Comparison of ENCODE assay signal across 8 mouse cellular contexts in the genomic region with DNA sequence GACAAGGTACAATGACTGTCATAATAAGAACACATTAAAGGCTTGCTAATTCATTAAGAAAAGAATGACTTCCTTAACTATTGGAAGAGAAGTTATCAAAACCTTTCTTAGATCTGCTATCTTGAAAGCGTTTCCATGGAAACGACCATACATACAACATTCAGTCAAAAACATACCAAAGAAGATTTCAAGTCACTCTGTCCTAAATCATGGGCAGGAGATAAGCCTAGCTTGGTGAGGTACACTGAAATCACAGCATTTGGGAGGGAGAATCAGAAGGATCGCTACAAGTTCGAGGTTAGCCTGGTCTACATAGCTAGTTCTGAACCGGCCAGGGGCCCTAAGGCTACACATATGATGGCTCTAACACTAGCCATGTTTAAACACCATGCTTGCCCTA. TPM values are rescaled to one million over a fixed set of nuclear protein-coding genes. Genes with fewer than 3 reads are reported as not detected.
DNase-seq lines count a peak whose midpoint lies in the region; ATAC-seq and TF ChIP-seq lines count a peak whose summit lies in the region.

No protein-coding gene starts in this region.

- H3K27me3 ChIP-seq in kidney, adult 2 months (replicated peaks; ENCODE audit: control insufficient read depth, insufficient read depth, low read length): no peaks in the 10 kb centered on the region
- 0 out of 2 replicates have a peak, but pooled peaks cover 4% of the 10 kb centered on the region for H3K27me3 ChIP-seq in hindbrain, embryonic 13.5 days
- H3K27me3 ChIP-seq in midbrain, embryonic 16.5 days (ENCODE audit: control insufficient read depth, insufficient read depth, low read depth, low read length): no peaks in the 10 kb centered on the region

- TF ChIP-seq CTCF in kidney, adult 2 months (conservative IDR thresholded peaks at IDR 0.05; ENCODE audit: insufficient read depth, insufficient read length, low read depth, low read length): no peak

- peaks cover 20% of the 10 kb centered on the region for H3K4me1 ChIP-seq in kidney, adult 2 months (ENCODE audit: control insufficient read depth, insufficient read depth, low read length)
- peaks cover 10% of the 10 kb centered on the region for H3K4me1 ChIP-seq in hindbrain, embryonic 13.5 days (replicated peaks)
- peaks cover 12% of the 10 kb centered on the region for H3K4me1 ChIP-seq in midbrain, embryonic 16.5 days (ENCODE audit: control insufficient read depth, insufficient read depth, low read length)

- TF ChIP-seq POLR2A in kidney, adult 2 months (IDR thresholded peaks at IDR 0.05; ENCODE audit: low read depth, low read length): no peak

- no peaks in the 10 kb centered on the region for H3K9me3 ChIP-seq in hindbrain, embryonic 13.5 days
- H3K9me3 ChIP-seq in midbrain, embryonic 16.5 days (replicated peaks; ENCODE audit: control insufficient read depth, low read length, poor library complexity, severe bottlenecking): no peaks in the 10 kb centered on the region

- H3K27ac ChIP-seq in kidney, adult 2 months (ENCODE audit: insufficient read depth, low read depth, low read length): peak overlapping the region; percentile 98
- H3K27ac ChIP-seq in hindbrain, embryonic 13.5 days: peak overlapping the region; percentile 97
- H3K27ac ChIP-seq in midbrain, embryonic 16.5 days (ENCODE audit: low read length): no peak overlapping the region; the same call in 1 of the 2 replicates

- no peak for ATAC-seq in hindbrain, embryonic 13.5 days (ENCODE audit: low FRiP score)
- no peak for ATAC-seq in midbrain, embryonic 16.5 days
- ATAC-seq in erythroid progenitor cell, adult 5-6 weeks (replicated peaks; ENCODE audit: low FRiP score, poor library complexity, severe bottlenecking): no peak

- no peaks in the 10 kb centered on the region for H3K36me3 ChIP-seq in kidney, adult 2 months (ENCODE audit: control insufficient read depth, insufficient read depth, low read length)
- no peaks in the 10 kb centered on the region for H3K36me3 ChIP-seq in hindbrain, embryonic 13.5 days
- H3K36me3 ChIP-seq in midbrain, embryonic 16.5 days (ENCODE audit: control insufficient read depth, insufficient read depth, low read length): no peaks in the 10 kb centered on the region

- DNase-seq in kidney, adult 2 months: no peak
- no peak for DNase-seq in kidney, adult 11 months
- peak; percentile 12 for DNase-seq in Muller cell, postnatal 12 days (ENCODE audit: inconsistent ontology term)
- DNase-seq in adrenal gland, postnatal 4 days (ENCODE audit: low spot score in 2 of 2): no peak
- no peak for DNase-seq in lung, postnatal 14 days

- peak overlapping the region; percentile 65 for H3K4me2 ChIP-seq in hindbrain, embryonic 13.5 days
- peak overlapping the region; percentile 64 for H3K4me2 ChIP-seq in midbrain, embryonic 16.5 days (ENCODE audit: low read length)

- H3K4me3 ChIP-seq in kidney, adult 2 months (ENCODE audit: insufficient read depth, low read depth, low read length): peak overlapping the region; percentile 80
- peak overlapping the region; percentile 87 for H3K4me3 ChIP-seq in hindbrain, embryonic 13.5 days
- H3K4me3 ChIP-seq in midbrain, embryonic 16.5 days (ENCODE audit: low read depth, low read length): peak overlapping the region; percentile 75

- 54% methylated on average over 5 of the region's 5 CpGs for WGBS in kidney, adult 2 months
- 67% methylated on average over 5 of the region's 5 CpGs for WGBS in hindbrain, embryonic 13.5 days
- WGBS in midbrain, embryonic 16.5 days: 66% methylated on average over 5 of the region's 5 CpGs

- H3K9ac ChIP-seq in hindbrain, embryonic 13.5 days: peak overlapping the region; percentile 91
- peak overlapping the region; percentile 94 for H3K9ac ChIP-seq in midbrain, embryonic 16.5 days (ENCODE audit: low read depth, low read length)

RNA-seq across cellular contexts. Expression of a gene that starts 0.9 kb away (rescaled TPM):
- polyA plus RNA-seq in kidney, adult 2 months (2012; rRNA removed): 11.4 and 12.2 TPM in 2 replicates
- 22.8 and 23.9 TPM in 2 replicates for polyA plus RNA-seq in hindbrain, embryonic 13.5 days (2015; fragmentation: Nextera tagmentation; extraction: Ambion mirVana)
- polyA plus RNA-seq in midbrain, embryonic 16.5 days (2015; fragmentation: Nextera tagmentation; extraction: Ambion mirVana): 23.4 and 25.6 TPM in 2 replicates
- 10 to 100 TPM; 21.6 to 21.9 TPM for total RNA-seq in adrenal gland, postnatal 4 days (2021)
- 0.72 and 3.4 TPM in 2 replicates for total RNA-seq in erythroid progenitor cell, adult 5-6 weeks (2015; ENCODE audit: low replicate concordance)
- total RNA-seq in erythroid progenitor cell, adult 5-6 weeks (2017; ENCODE audit: low replicate concordance): 1.2 and 2.0 TPM in 2 replicates

RNA-seq across cellular contexts. Expression of a gene that starts 5.9 kb away (rescaled TPM):
- 4.8 and 5.5 TPM in 2 replicates for polyA plus RNA-seq in kidney, adult 2 months (2012; rRNA removed)
- polyA plus RNA-seq in hindbrain, embryonic 13.5 days (2015; fragmentation: Nextera tagmentation; extraction: Ambion mirVana): 3.1 and 3.8 TPM in 2 replicates
- polyA plus RNA-seq in midbrain, embryonic 16.5 days (2015; fragmentation: Nextera tagmentation; extraction: Ambion mirVana): 4.0 and 5.7 TPM in 2 replicates
- 10 to 100 TPM; 16.5 to 17.1 TPM for total RNA-seq in adrenal gland, postnatal 4 days (2021)
- not detected in 2 replicates for total RNA-seq in erythroid progenitor cell, adult 5-6 weeks (2015; ENCODE audit: low replicate concordance)
- total RNA-seq in erythroid progenitor cell, adult 5-6 weeks (2017; ENCODE audit: low replicate concordance): 1.2 TPM in 1 of 2 replicates, not detected in the other

RNA-seq across cellular contexts. Expression of a gene that starts 47.3 kb away (rescaled TPM):
- polyA plus RNA-seq in kidney, adult 2 months (2012; rRNA removed): 10.7 and 10.8 TPM in 2 replicates
- polyA plus RNA-seq in hindbrain, embryonic 13.5 days (2015; fragmentation: Nextera tagmentation; extraction: Ambion mirVana): 18.7 and 22.2 TPM in 2 replicates
- polyA plus RNA-seq in midbrain, embryonic 16.5 days (2015; fragmentation: Nextera tagmentation; extraction: Ambion mirVana): 19.9 and 20.0 TPM in 2 replicates
- total RNA-seq in adrenal gland, postnatal 4 days (2021): 10 to 100 TPM; 30.5 to 40.2 TPM
- total RNA-seq in erythroid progenitor cell, adult 5-6 weeks (2015; ENCODE audit: low replicate concordance): 69.2 and 76.8 TPM in 2 replicates
- total RNA-seq in erythroid progenitor cell, adult 5-6 weeks (2017; ENCODE audit: low replicate concordance): 76.5 and 82.0 TPM in 2 replicates

RNA-seq across cellular contexts. Expression of a gene that starts 47.6 kb away (rescaled TPM):
- polyA plus RNA-seq in kidney, adult 2 months (2012; rRNA removed): 107 and 111 TPM in 2 replicates
- 120 and 127 TPM in 2 replicates for polyA plus RNA-seq in hindbrain, embryonic 13.5 days (2015; fragmentation: Nextera tagmentation; extraction: Ambion mirVana)
- 88.1 and 107 TPM in 2 replicates for polyA plus RNA-seq in midbrain, embryonic 16.5 days (2015; fragmentation: Nextera tagmentation; extraction: Ambion mirVana)
- 100 to 1,000 TPM; 161 TPM for total RNA-seq in adrenal gland, postnatal 4 days (2021)
- total RNA-seq in erythroid progenitor cell, adult 5-6 weeks (2015; ENCODE audit: low replicate concordance): 45.3 and 53.3 TPM in 2 replicates
- total RNA-seq in erythroid progenitor cell, adult 5-6 weeks (2017; ENCODE audit: low replicate concordance): 62.8 and 77.5 TPM in 2 replicates
